Mouse (Mus musculus): ENCODE data around the gene Dyrk2. TPM values are rescaled to one million over a fixed set of nuclear protein-coding genes. Genes with fewer than 3 reads are reported as not detected.
A peak's percentile ranks its signal among the peaks of the same experiment; 100 is the strongest.

The Dyrk2 gene
- 0.06 and 0.18 TPM in 2 replicates for polyA plus RNA-seq (2012)

GRCm38 (mm10) chr10:118870201-118870980 lies at the start of gene Dyrk2:
Gene Dyrk2, minus strand, starts transcription at chr10:118870209.
- Histone ChIP-seq H3K4me1 (ENCODE audit: control insufficient read depth) (peaks cover 20% of the 10 kb centered on the region), H3K27me3 (ENCODE audit: control insufficient read depth) (peaks cover 27% of the 10 kb centered on the region), H3K9me3 (ENCODE audit: control insufficient read depth, low read length) (peaks cover 5% of the 10 kb centered on the region), H3K4me3 (replicated peaks) (peak within 1 kb of the TSS; percentile 71), H3K36me3 (ENCODE audit: control insufficient read depth) (no peaks in the 10 kb centered on the region)
- TF ChIP-seq TAL1 (IDR thresholded peaks at IDR 0.05; ENCODE audit: low read length) (no peak), GATA1 (IDR thresholded peaks at IDR 0.05; ENCODE audit: low read length) (no peak)

GRCm38 (mm10) chr10:118902625-118903024 lies 32.6 kb upstream of the Dyrk2 start:
- no peaks in the 10 kb centered on the region for H3K36me3 ChIP-seq (ENCODE audit: control insufficient read depth)
- no peak overlapping the region for H3K4me3 ChIP-seq (replicated peaks)
- H3K4me1 ChIP-seq (ENCODE audit: control insufficient read depth): no peaks in the 10 kb centered on the region
- no peaks in the 10 kb centered on the region for H3K27me3 ChIP-seq (ENCODE audit: control insufficient read depth)
- peaks cover 2% of the 10 kb centered on the region; the same call in 1 of the 2 replicates for H3K9me3 ChIP-seq (ENCODE audit: control insufficient read depth, low read length)
- TF ChIP-seq TAL1 (IDR thresholded peaks at IDR 0.05; ENCODE audit: low read length): no peak
- no peak for TF ChIP-seq GATA1 (IDR thresholded peaks at IDR 0.05; ENCODE audit: low read length)

- Histone ChIP-seq H3K4me1 (ENCODE audit: control insufficient read depth) (no peaks in the 10 kb centered on the region), H3K36me3 (ENCODE audit: control insufficient read depth) (no peaks in the 10 kb centered on the region), H3K4me3 (replicated peaks) (no peak overlapping the region), H3K27me3 (ENCODE audit: control insufficient read depth) (no peaks in the 10 kb centered on the region), H3K9me3 (ENCODE audit: control insufficient read depth, low read length) (no peaks in the 10 kb centered on the region)
- TF ChIP-seq GATA1 (IDR thresholded peaks at IDR 0.05; ENCODE audit: low read length) (no peak), TAL1 (IDR thresholded peaks at IDR 0.05; ENCODE audit: low read length) (no peak)
Measured at GRCm38 (mm10) chr10:118893645-118894044, 23.6 kb upstream of the Dyrk2 start.

- H3K4me3 ChIP-seq (replicated peaks): no peak overlapping the region
- no peaks in the 10 kb centered on the region for H3K9me3 ChIP-seq (ENCODE audit: control insufficient read depth, low read length)
- H3K36me3 ChIP-seq (ENCODE audit: control insufficient read depth): no peaks in the 10 kb centered on the region
- H3K27me3 ChIP-seq (ENCODE audit: control insufficient read depth): no peaks in the 10 kb centered on the region
- H3K4me1 ChIP-seq (ENCODE audit: control insufficient read depth): no peaks in the 10 kb centered on the region
- TF ChIP-seq GATA1 (IDR thresholded peaks at IDR 0.05; ENCODE audit: low read length): no peak
- TF ChIP-seq TAL1 (IDR thresholded peaks at IDR 0.05; ENCODE audit: low read length): no peak
Measured at GRCm38 (mm10) chr10:118884126-118884525, 14.1 kb upstream of the Dyrk2 start.

GRCm38 (mm10) chr10:118883317-118883716 lies 13.3 kb upstream of the Dyrk2 start:
- Histone ChIP-seq H3K36me3 (ENCODE audit: control insufficient read depth) (no peaks in the 10 kb centered on the region), H3K4me1 (ENCODE audit: control insufficient read depth) (no peaks in the 10 kb centered on the region), H3K4me3 (replicated peaks) (no peak overlapping the region), H3K27me3 (ENCODE audit: control insufficient read depth) (no peaks in the 10 kb centered on the region), H3K9me3 (ENCODE audit: control insufficient read depth, low read length) (no peaks in the 10 kb centered on the region)
- no peak for TF ChIP-seq TAL1 (IDR thresholded peaks at IDR 0.05; ENCODE audit: low read length)
- TF ChIP-seq GATA1 (IDR thresholded peaks at IDR 0.05; ENCODE audit: low read length): no peak

- H3K4me3 ChIP-seq (replicated peaks): no peak overlapping the region
- H3K4me1 ChIP-seq (ENCODE audit: control insufficient read depth): no peaks in the 10 kb centered on the region
- no peaks in the 10 kb centered on the region for H3K9me3 ChIP-seq (ENCODE audit: control insufficient read depth, low read length)
- H3K36me3 ChIP-seq (ENCODE audit: control insufficient read depth): no peaks in the 10 kb centered on the region
- no peaks in the 10 kb centered on the region for H3K27me3 ChIP-seq (ENCODE audit: control insufficient read depth)
- no peak for TF ChIP-seq TAL1 (IDR thresholded peaks at IDR 0.05; ENCODE audit: low read length)
- no peak for TF ChIP-seq GATA1 (IDR thresholded peaks at IDR 0.05; ENCODE audit: low read length)
Measured at GRCm38 (mm10) chr10:118882258-118882885, 12.4 kb upstream of the Dyrk2 start.

GRCm38 (mm10) chr10:118880776-118881175 lies 10.8 kb upstream of the Dyrk2 start:
- Histone ChIP-seq H3K27me3 (ENCODE audit: control insufficient read depth) (no peaks in the 10 kb centered on the region), H3K4me1 (ENCODE audit: control insufficient read depth) (no peaks in the 10 kb centered on the region), H3K4me3 (replicated peaks) (no peak overlapping the region), H3K9me3 (ENCODE audit: control insufficient read depth, low read length) (no peaks in the 10 kb centered on the region), H3K36me3 (ENCODE audit: control insufficient read depth) (no peaks in the 10 kb centered on the region)
- TF ChIP-seq GATA1 (IDR thresholded peaks at IDR 0.05; ENCODE audit: low read length): no peak
- no peak for TF ChIP-seq TAL1 (IDR thresholded peaks at IDR 0.05; ENCODE audit: low read length)

GRCm38 (mm10) chr10:118872196-118872595 lies 2.2 kb upstream of the Dyrk2 start:
- no peak for TF ChIP-seq TAL1 (IDR thresholded peaks at IDR 0.05; ENCODE audit: low read length)
- TF ChIP-seq GATA1 (IDR thresholded peaks at IDR 0.05; ENCODE audit: low read length): no peak
- H3K4me3 ChIP-seq (replicated peaks): no peak overlapping the region
- peaks cover 17% of the 10 kb centered on the region for H3K4me1 ChIP-seq (ENCODE audit: control insufficient read depth)
- H3K9me3 ChIP-seq (ENCODE audit: control insufficient read depth, low read length): peaks cover 5% of the 10 kb centered on the region
- no peaks in the 10 kb centered on the region for H3K36me3 ChIP-seq (ENCODE audit: control insufficient read depth)
- H3K27me3 ChIP-seq (ENCODE audit: control insufficient read depth): peaks cover 27% of the 10 kb centered on the region

GRCm38 (mm10) chr10:118869591-118870001 lies 413 bp downstream of the Dyrk2 start:
- no peak for TF ChIP-seq TAL1 (IDR thresholded peaks at IDR 0.05; ENCODE audit: low read length)
- TF ChIP-seq GATA1 (IDR thresholded peaks at IDR 0.05; ENCODE audit: low read length): no peak
- no peaks in the 10 kb centered on the region; the same call in 1 of the 2 replicates for H3K36me3 ChIP-seq (ENCODE audit: control insufficient read depth)
- peaks cover 27% of the 10 kb centered on the region for H3K27me3 ChIP-seq (ENCODE audit: control insufficient read depth)
- peaks cover 20% of the 10 kb centered on the region for H3K4me1 ChIP-seq (ENCODE audit: control insufficient read depth)
- H3K9me3 ChIP-seq (ENCODE audit: control insufficient read depth, low read length): peaks cover 5% of the 10 kb centered on the region
- H3K4me3 ChIP-seq (replicated peaks): peak overlapping the region; percentile 61
